Mouse (Mus musculus) spleen, embryonic (tissue): ENCODE data around the gene E330009J07Rik.

Experiments
- CTCF ChIA-PET: fragments of 350-600 bp; sonication (Branson Sonifier 250); formaldehyde crosslinking; loops from one replicate; lab custom pipeline; 2022; lab: Charles Lee

E330009J07Rik gene

DNA sequence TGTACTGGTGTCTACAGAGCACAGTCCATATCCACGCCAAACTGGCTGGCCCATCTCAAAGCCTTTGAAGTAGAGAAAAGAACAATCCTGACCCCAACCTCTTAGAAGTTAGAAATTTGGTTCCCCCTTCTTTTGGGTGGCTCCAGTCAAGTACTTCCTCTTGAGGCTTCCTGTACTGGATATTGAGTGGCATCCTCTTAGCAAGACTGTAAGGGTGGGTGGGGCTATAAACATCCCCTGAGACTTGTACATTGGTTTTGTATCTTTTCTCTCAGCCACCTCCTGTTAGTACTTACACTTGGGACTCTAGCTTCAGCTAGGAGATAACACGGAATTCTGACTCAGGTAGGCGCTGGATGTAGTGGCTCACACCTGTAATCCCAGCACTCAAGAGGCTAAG is 5.7 kb downstream of the E330009J07Rik start:
- CTCF ChIA-PET = no interaction called here

GRCm38 (mm10) chr6:40429521-40429931 is 6.4 kb downstream of the E330009J07Rik start:
- CTCF ChIA-PET = no interaction called here

DNA sequence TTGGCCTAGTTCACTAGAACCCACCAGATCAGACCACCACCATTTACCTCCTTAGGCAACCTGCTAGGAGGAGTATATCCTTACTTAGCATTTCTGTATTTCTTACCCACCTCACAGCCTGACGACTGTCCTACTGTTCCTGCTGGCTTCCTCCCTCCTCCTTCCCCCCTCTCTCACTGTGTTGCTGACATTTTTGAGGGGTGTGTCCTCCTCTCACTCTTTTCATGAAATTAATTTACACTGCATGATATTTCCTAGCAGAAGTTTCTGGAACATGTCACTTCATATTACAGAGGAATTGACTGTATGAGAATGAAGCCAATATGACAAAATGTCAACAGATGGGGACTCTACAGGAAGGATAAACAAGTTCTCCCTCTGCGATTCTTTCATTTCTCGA is 7.2 kb downstream of the E330009J07Rik start:
- CTCF ChIA-PET = no interaction called here

GRCm38 (mm10) chr6:40427441-40427840 is 8.5 kb downstream of the E330009J07Rik start:
- CTCF ChIA-PET = interaction anchor here (0.5 kb wide), 1 partner anchor 36 kb away, joined by 3 read pairs; no protein-coding TSS in a partner anchor

- CTCF ChIA-PET = interaction anchor here (0.6 to 2.6 kb wide), 2 partner anchors 15 to 24 kb away, joined by 3 to 8 read pairs; partner anchors contain the start of gene Wee2
These were observed 12.2 kb downstream of the E330009J07Rik start for GRCm38 (mm10) chr6:40423774-40424173.

- CTCF ChIA-PET = interaction anchor here (0.7 to 2.6 kb wide), 2 partner anchors 16 to 33 kb away, joined by 6 to 8 read pairs; partner anchors contain the start of gene Wee2
These were observed 12.9 kb downstream of the E330009J07Rik start for GRCm38 (mm10) chr6:40423013-40423412.

GRCm38 (mm10) chr6:40421099-40421498 is 14.8 kb downstream of the E330009J07Rik start:
- CTCF ChIA-PET = no interaction called here

- CTCF ChIA-PET = no interaction called here
These were observed 17.5 kb downstream of the E330009J07Rik start for GRCm38 (mm10) chr6:40418386-40418785.

- CTCF ChIA-PET = no interaction called here
These were observed 20.1 kb downstream of the E330009J07Rik start for GRCm38 (mm10) chr6:40415799-40416198.

DNA sequence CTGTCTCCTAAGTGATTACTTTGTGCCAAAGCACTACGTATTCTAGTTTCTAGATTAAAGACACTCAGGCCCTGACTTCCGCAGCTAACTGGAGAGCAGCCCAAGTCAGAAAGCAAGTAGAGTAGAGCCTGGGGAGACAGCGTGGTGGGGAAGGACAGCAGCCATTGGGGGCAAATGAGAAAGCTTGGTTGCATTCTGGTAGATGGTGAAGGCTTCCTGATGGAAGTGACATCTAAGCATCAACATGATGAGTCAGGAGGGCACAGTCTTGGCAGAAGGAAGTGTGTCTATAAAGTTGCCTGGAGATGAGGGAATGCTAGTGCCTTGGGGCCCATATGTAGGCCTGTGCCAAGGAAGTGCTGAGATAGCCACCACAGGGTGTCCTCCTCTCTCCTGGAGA is 22.4 kb downstream of the E330009J07Rik start:
- CTCF ChIA-PET = no interaction called here

GRCm38 (mm10) chr6:40413046-40413445 is 22.9 kb downstream of the E330009J07Rik start:
- CTCF ChIA-PET = no interaction called here

GRCm38 (mm10) chr6:40411085-40411484 is 24.9 kb downstream of the E330009J07Rik start:
- CTCF ChIA-PET = no interaction called here

- CTCF ChIA-PET = no interaction called here
These were observed 32.2 kb downstream of the E330009J07Rik start for GRCm38 (mm10) chr6:40403640-40404285.

GRCm38 (mm10) chr6:40402031-40402430 is 33.9 kb downstream of the E330009J07Rik start:
- CTCF ChIA-PET = no interaction called here

DNA sequence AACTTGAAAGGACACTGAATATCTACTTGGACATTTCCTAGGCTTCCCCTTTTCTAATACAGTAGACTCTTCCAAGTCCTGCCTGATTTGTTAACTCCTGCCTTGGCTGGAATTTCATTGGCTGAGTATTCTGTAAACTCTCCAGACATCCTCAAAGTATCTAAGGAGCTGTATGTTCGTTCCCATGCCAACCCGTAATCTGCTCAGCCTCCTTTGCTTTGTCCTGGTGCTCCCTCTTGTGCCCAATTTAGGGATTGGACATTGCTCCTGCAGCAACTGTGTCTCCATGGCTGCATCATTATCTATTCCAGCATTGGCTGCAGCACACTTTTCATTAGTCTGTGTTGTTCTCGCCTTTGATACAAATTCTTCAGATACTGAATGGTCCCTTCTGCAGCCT is 42.7 kb downstream of the E330009J07Rik start:
- CTCF ChIA-PET = no interaction called here

- CTCF ChIA-PET = no interaction called here
These were observed 45.0 kb downstream of the E330009J07Rik start for GRCm38 (mm10) chr6:40390975-40391374.

DNA sequence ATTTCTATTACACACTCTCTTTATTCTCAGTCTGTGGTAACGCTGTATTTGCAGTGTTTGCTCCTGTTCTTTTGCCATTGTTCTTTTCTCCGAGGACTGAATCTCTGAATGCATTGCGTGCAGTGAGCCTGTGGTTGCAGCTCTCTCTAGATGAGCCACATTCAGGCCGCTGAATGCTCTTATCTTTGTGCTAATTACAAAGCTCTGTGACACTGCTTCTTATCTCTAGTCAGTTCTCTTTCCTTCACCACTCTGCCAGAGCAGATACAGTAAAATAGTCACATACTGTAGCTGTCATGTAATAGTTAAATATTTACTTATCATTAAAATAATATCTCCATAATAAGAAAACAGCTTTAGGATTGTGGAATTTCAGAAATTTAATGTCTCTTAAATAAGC is 47.3 kb downstream of the E330009J07Rik start:
- CTCF ChIA-PET = no interaction called here

DNA sequence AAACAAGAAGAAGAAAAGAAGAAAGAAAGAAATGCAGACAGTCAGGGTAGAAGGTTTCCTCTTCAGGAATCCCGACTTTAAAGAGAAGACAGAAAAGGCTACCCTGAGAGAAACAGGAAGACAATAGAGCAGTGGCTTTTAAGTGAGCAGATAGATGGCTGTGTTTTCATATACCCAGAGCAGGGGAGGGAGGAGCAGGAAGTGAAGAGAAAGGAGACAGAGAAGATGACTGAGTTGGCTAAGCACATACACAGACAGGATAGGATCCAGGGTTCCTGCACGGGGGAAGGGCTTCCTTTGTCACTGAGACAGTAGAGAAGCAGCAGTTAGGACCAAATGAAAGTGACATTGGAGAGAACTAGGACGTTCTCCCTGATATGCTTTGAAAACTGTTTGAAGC is 50.3 kb downstream of the E330009J07Rik start:
- CTCF ChIA-PET = no interaction called here

DNA sequence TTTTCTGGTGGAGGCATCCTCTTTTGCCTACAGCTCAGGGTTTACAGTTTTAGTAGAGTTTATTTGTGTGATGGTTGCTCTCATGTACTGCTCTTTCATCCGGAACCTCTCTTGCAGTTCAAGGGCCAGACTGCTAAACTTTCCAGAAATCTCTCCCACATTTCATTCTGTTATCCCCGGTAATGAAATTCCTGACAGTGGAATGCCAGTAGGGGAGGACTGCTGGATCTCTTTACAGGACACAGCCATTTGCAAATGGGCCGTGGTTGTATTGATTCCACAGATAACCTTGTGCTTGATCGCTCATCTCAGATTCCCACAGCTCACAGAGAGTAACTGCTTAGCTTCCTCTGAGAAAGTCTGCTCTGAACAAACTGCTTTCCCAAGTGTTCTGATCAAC is 54.0 kb downstream of the E330009J07Rik start:
- CTCF ChIA-PET = no interaction called here

- CTCF ChIA-PET = no interaction called here
These were observed 55.8 kb downstream of the E330009J07Rik start for GRCm38 (mm10) chr6:40380181-40380580.

- CTCF ChIA-PET = no interaction called here
These were observed 64.9 kb downstream of the E330009J07Rik start for GRCm38 (mm10) chr6:40371031-40371430.

GRCm38 (mm10) chr6:40353360-40353759 is 82.6 kb downstream of the E330009J07Rik start:
- CTCF ChIA-PET = no interaction called here
